Mouse (Mus musculus) heart, embryonic 14.5 days (tissue): ENCODE measurements around the gene Pgam2. TPM values are rescaled to one million over a fixed set of nuclear protein-coding genes. Genes with fewer than 3 reads are reported as not detected.
A peak's percentile ranks its signal among the peaks of the same experiment; 100 is the strongest.

ENCODE experiments used
- ATAC-seq: fragments of 200-750 bp; cut with Nextera tagmentation; 2 replicates; pipeline ENCODE4 v1.8.0; 2017; ENCODE audit warnings: low read depth, moderate TSS enrichment; ENCODE audit not compliant: insufficient number of reproducible peaks, insufficient read depth, low FRiP score
- H3K27ac ChIP-seq, 2 experiments: fragments of 200-500 bp in 1 of 2; fragments of 300-500 bp in 1 of 2; sonication (generic) in 1 of 2; replicated peaks in 1 of 2; 2 replicates each; pipeline ENCODE4 v1.5.1; 2012 to 2014; ENCODE audit warnings: low read depth in 2 of 2, low read length in 2 of 2, control low read depth in 1 of 2, mild to moderate bottlenecking in 1 of 2, mixed read lengths in 1 of 2; ENCODE audit not compliant: control insufficient read depth in 1 of 2, insufficient read depth in 1 of 2
- H3K27me3 ChIP-seq: fragments of 300-500 bp; sonication (generic); 2 replicates; pipeline ENCODE4 v1.6.1; 2014; ENCODE audit warnings: mild to moderate bottlenecking, low read length, control low read depth; ENCODE audit not compliant: control insufficient read depth, insufficient read depth
- H3K36me3 ChIP-seq: fragments of 300-500 bp; sonication (generic); 2 replicates; pipeline ENCODE4 v1.6.1; 2014; ENCODE audit warnings: mild to moderate bottlenecking, control low read depth, low read length, mixed read lengths; ENCODE audit not compliant: control insufficient read depth, insufficient read depth
- H3K4me1 ChIP-seq, 2 experiments: fragments of 200-500 bp in 1 of 2; fragments of 300-500 bp in 1 of 2; sonication (generic) in 1 of 2; 2 replicates each; pipeline ENCODE4 v1.6.1; 2012 to 2014; ENCODE audit warnings: low read length in 2 of 2, control low read depth in 1 of 2, mixed read lengths in 1 of 2; ENCODE audit not compliant: control insufficient read depth in 2 of 2, insufficient read depth in 2 of 2
- H3K4me2 ChIP-seq: fragments of 300-500 bp; sonication (generic); 2 replicates; pipeline ENCODE4 v1.6.1; 2014; ENCODE audit warnings: mild to moderate bottlenecking, low read length
- H3K4me3 ChIP-seq, 2 experiments: fragments of 200-500 bp in 1 of 2; fragments of 300-500 bp in 1 of 2; sonication (generic) in 1 of 2; 2 replicates each; pipeline ENCODE4 v1.5.1; 2012 to 2014; ENCODE audit warnings: low read length in 2 of 2, mild to moderate bottlenecking in 2 of 2, control low read depth in 1 of 2, low read depth in 1 of 2, moderate library complexity in 1 of 2; ENCODE audit not compliant: control insufficient read depth in 1 of 2, insufficient read depth in 1 of 2
- H3K9ac ChIP-seq: fragments of 300-500 bp; sonication (generic); 2 replicates; pipeline ENCODE4 v1.6.1; 2014; ENCODE audit warnings: mild to moderate bottlenecking, low read length
- H3K9me3 ChIP-seq: fragments of 300-500 bp; sonication (generic); 2 replicates; pipeline ENCODE4 v1.6.1; 2016; ENCODE audit warnings: low read length, control low read depth; ENCODE audit not compliant: control insufficient read depth
- WGBS: fragments of 180-500 bp; shearing (Covaris S2); extraction: QIAGEN DNeasy Blood & Tissue Kit; methylation state at CpG from one replicate; pipeline ENCODE4 v1.1.7; 2014; 5-methylcytosine and 5-hydroxymethylcytosine counted together
- polyA plus RNA-seq: library from polyadenylated mRNA; unstranded; fragments of >200 nt; fragmentation: Nextera tagmentation; extraction: Ambion mirVana; gene quantifications from 2 replicates; pipeline ENCODE4 v1.2.1, GENCODE M21; 2014

The Pgam2 gene
- polyA plus RNA-seq, 1 experiment from 2014 or later = 1,126 TPM

DNA sequence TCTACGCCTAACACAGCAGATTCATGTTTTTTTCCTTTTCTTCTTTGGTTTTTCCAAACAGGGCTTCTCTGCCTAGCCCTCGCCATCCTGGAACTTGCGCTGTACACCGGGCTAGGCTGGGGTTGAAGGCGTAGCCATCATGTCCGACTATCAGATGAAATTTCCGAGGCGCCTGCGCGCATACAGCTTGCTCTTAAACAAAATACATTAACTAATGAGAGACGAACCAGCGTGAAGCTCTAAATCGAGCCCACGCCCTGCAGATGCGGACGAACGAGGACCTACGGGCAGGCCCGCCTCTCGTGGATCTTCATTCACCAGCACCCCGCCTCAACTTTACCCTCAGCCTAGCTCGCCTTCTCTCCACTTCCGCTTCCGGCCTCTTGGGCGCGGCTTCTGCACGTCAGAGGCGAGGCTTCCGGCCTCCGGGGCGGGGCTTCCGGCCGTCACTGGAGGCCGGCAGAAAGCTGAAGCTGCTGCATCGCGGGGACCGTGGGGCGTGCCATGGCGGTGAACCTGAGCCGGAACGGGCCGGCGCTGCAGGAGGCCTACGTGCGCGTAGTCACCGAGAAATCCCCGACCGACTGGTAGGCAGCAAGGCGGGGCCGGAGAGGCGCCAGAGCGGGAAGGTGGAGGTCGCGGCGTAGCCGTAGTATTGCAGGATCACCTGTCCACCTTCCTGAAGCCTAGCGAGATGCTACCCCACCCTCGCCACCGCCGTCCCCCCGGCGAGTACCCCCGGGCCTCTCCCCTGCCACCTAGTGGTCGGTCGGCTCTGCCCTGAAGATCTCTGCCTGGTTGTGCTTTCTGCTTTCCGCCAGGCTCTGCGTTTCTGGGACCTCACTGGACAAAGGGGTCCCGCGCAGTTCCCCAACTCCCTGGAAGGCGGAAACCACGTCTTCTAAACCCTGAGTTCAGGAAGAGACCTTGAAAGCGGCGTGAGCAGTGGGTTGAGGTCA, 15.2 kb downstream of the Pgam2 start, which contains the start of gene Dbnl:
Gene Dbnl (plus strand): TSS at position 433 of the 959 bp plus-strand sequence.
- no peaks in the 10 kb centered on the region for H3K27me3 ChIP-seq
- H3K4me3 ChIP-seq = peak within 1 kb of the TSS; percentile 76 to 88
- peak within 1 kb of the TSS; percentile 93 for H3K9ac ChIP-seq
- H3K4me1 ChIP-seq = peaks cover 6 to 19% of the 10 kb centered on the region in 2 experiments; a peak in 3 of 4 replicates
- H3K4me2 ChIP-seq = peak within 1 kb of the TSS; percentile 95
- WGBS = under 1% methylated on average over 74 of the region's 74 CpGs
- peak within 1 kb of the TSS; percentile 88 to 90 for H3K27ac ChIP-seq
- peaks cover 25% of the 10 kb centered on the region for H3K36me3 ChIP-seq
- H3K9me3 ChIP-seq = no peaks in the 10 kb centered on the region
- ATAC-seq = peak; percentile 91

GRCm38 (mm10) chr11:5787671-5788055, 15.9 kb downstream of the Pgam2 start:
- no peak for ATAC-seq
- peaks cover 19% of the 10 kb centered on the region for H3K36me3 ChIP-seq
- no peaks in the 10 kb centered on the region for H3K9me3 ChIP-seq
- H3K4me2 ChIP-seq = peak overlapping the region; percentile 95
- H3K27me3 ChIP-seq = no peaks in the 10 kb centered on the region
- WGBS = 33% methylated on average over 8 of the region's 8 CpGs
- H3K4me1 ChIP-seq = peaks cover 6 to 19% of the 10 kb centered on the region in 2 experiments; a peak in 3 of 4 replicates
- peak overlapping the region; percentile 88 to 90 for H3K27ac ChIP-seq
- peak overlapping the region; percentile 76 to 88 for H3K4me3 ChIP-seq
- peak overlapping the region; percentile 93 for H3K9ac ChIP-seq

DNA sequence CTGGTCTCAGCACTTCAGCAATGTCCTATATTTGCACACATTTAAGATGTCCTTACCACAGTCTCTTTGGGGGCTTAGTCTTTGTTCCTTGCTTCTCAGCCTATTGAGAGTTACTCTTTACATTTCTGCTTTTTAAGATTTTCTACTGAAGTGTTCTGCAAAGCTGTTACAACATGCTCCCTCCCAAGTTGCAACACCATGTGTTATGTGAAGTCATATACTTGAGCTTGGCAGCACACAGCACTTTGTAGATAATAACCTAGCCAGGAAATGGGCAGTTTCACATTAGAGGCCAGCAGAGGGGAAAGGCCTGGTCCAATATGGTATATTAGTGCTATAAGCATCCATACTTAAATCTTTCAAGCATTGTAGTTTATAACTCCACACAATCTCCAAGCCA, 17.8 kb downstream of the Pgam2 start:
- H3K4me3 ChIP-seq = no peak overlapping the region
- H3K27me3 ChIP-seq = no peaks in the 10 kb centered on the region
- peaks cover 6 to 19% of the 10 kb centered on the region in 2 experiments; a peak in 3 of 4 replicates for H3K4me1 ChIP-seq
- no peak overlapping the region for H3K27ac ChIP-seq
- H3K4me2 ChIP-seq = no peak overlapping the region
- no peak overlapping the region for H3K9ac ChIP-seq
- peaks cover 9% of the 10 kb centered on the region; the same call in 1 of the 2 replicates for H3K36me3 ChIP-seq
- H3K9me3 ChIP-seq = no peaks in the 10 kb centered on the region
- ATAC-seq = no peak

- ATAC-seq = peak; percentile 17; the same call in 1 of the 2 replicates
- no peak overlapping the region for H3K9ac ChIP-seq
- H3K27ac ChIP-seq = no peak overlapping the region
- H3K27me3 ChIP-seq = no peaks in the 10 kb centered on the region
- H3K9me3 ChIP-seq = no peaks in the 10 kb centered on the region
- peaks cover 11% of the 10 kb centered on the region; the same call in 1 of the 2 replicates for H3K36me3 ChIP-seq
- no peak overlapping the region for H3K4me3 ChIP-seq
- no peak overlapping the region for H3K4me2 ChIP-seq
- 29% methylated on average over 8 of the region's 8 CpGs for WGBS
- peaks cover under 1% of the 10 kb centered on the region in 2 experiments; a peak in 2 of 4 replicates for H3K4me1 ChIP-seq
Measured at GRCm38 (mm10) chr11:5782199-5782944, 21.2 kb downstream of the Pgam2 start.

GRCm38 (mm10) chr11:5780035-5780499, 23.5 kb downstream of the Pgam2 start:
- H3K27ac ChIP-seq = no peak overlapping the region
- WGBS = 86% methylated on average over 6 of the region's 6 CpGs
- H3K4me1 ChIP-seq = no peaks in the 10 kb centered on the region
- H3K4me2 ChIP-seq = no peak overlapping the region
- H3K9ac ChIP-seq = no peak overlapping the region
- no peak overlapping the region for H3K4me3 ChIP-seq
- ATAC-seq = no peak
- no peaks in the 10 kb centered on the region for H3K9me3 ChIP-seq
- H3K36me3 ChIP-seq = peaks cover 11% of the 10 kb centered on the region; the same call in 1 of the 2 replicates
- no peaks in the 10 kb centered on the region for H3K27me3 ChIP-seq

DNA sequence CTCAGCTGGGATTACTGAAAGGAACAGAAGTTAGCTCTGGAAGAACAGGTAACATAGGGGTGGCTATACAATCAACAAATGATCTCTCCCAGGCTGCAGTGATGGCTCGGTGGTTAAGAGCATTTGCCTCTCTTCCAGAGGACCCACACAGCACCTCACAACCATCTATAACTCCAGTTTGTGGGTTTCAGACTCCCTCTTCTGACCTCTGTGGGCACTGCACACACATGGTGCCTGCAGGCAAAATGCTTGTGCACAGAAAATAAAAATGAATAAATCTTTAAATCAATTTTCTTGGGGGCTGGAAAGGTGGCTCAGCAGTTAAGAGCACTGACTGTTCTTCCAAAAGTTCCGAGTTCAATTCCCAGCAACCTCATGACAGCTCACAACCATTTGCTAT, 25.1 kb downstream of the Pgam2 start:
- no peaks in the 10 kb centered on the region for H3K9me3 ChIP-seq
- H3K4me3 ChIP-seq = no peak overlapping the region
- no peak overlapping the region for H3K9ac ChIP-seq
- H3K4me2 ChIP-seq = no peak overlapping the region
- H3K36me3 ChIP-seq = peaks cover 11% of the 10 kb centered on the region; the same call in 1 of the 2 replicates
- no peak for ATAC-seq
- no peaks in the 10 kb centered on the region for H3K4me1 ChIP-seq
- H3K27ac ChIP-seq = no peak overlapping the region
- no peaks in the 10 kb centered on the region for H3K27me3 ChIP-seq
- 62% methylated on average over 2 of the region's 2 CpGs for WGBS

GRCm38 (mm10) chr11:5766019-5766418, 37.5 kb downstream of the Pgam2 start:
- peaks cover 2 to 3% of the 10 kb centered on the region in 2 experiments; a peak in 2 of 4 replicates for H3K4me1 ChIP-seq
- H3K9ac ChIP-seq = no peak overlapping the region
- H3K27ac ChIP-seq = no peak overlapping the region
- H3K4me3 ChIP-seq = no peak overlapping the region
- WGBS = 57% methylated on average over 6 of the region's 6 CpGs
- H3K9me3 ChIP-seq = no peaks in the 10 kb centered on the region
- peaks cover 26% of the 10 kb centered on the region for H3K36me3 ChIP-seq
- no peak overlapping the region for H3K4me2 ChIP-seq
- ATAC-seq = no peak
- no peaks in the 10 kb centered on the region for H3K27me3 ChIP-seq
